Mouse (Mus musculus): ENCODE data around the gene Syap1.
A peak's percentile ranks its signal among the peaks of the same experiment; 100 is the strongest.
"Not testable (repeated sequence)": the region's sequence is repeated elsewhere in the genome, so short reads cannot be mapped to it uniquely, and the experiment has no call there.

Gene Syap1

DNA sequence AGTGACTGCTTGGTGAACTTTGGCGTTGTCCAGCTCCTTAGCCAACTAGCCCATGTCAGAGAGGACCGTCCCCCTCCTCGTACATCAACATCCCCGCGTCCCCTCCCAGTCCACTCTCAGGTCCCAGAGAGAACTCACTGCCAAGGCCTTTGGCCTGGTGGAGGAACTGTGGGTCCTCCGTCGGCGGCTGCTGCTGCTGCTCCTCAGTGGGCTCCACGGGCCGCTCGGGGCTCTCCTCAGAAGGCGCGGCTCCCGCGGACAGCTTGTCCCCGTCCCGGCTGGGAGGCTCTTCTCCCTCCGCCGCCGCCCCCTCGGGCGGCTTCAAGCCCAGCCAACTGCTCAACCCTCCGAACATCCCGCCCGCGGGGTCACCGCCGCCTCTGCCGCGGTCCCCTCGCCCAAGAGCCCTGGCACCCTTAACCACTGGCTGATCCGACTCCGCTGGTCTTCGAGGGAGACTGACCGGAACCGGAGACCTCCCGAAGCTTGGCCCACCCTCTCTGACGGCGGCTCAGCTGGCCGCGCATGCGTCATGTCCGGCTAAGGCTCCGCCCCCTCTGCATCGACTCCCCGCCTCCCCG lies at the start of gene Syap1:
Gene Syap1 (minus strand): TSS at position 517 of the 581 bp plus-strand sequence.
- DNase-seq: peak; percentile 84 to 87

- no peak for DNase-seq
Measured at GRCm38 (mm10) chrX:162931467-162931866, 43.2 kb upstream of the Syap1 start.

- DNase-seq: no peak
Measured at GRCm38 (mm10) chrX:162921487-162922125, 33.4 kb upstream of the Syap1 start.

DNA sequence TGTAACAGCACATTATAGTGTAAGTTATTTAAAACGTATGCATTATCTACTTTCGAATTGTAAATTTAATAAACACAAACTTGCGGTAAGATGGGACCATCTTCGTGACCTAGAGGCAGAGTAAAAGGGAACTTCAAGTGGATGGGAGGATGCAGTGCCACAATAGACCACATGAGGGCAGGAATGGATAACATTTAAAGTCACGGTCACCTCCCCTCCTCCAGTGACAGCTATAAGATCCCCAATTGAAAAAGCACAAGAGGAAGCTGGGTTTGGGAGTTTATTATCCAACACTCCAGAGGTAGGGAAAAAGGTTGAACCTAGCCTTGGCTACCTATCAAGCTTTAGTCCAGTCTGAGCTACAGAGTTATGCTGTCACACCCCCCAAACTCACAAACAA lies 27.4 kb upstream of the Syap1 start:
- peak; percentile 59 to 71 for DNase-seq

GRCm38 (mm10) chrX:162913651-162914050 lies 25.4 kb upstream of the Syap1 start:
- DNase-seq: no peak

- DNase-seq: no peak
Measured at GRCm38 (mm10) chrX:162907554-162907953, 19.3 kb upstream of the Syap1 start.

DNA sequence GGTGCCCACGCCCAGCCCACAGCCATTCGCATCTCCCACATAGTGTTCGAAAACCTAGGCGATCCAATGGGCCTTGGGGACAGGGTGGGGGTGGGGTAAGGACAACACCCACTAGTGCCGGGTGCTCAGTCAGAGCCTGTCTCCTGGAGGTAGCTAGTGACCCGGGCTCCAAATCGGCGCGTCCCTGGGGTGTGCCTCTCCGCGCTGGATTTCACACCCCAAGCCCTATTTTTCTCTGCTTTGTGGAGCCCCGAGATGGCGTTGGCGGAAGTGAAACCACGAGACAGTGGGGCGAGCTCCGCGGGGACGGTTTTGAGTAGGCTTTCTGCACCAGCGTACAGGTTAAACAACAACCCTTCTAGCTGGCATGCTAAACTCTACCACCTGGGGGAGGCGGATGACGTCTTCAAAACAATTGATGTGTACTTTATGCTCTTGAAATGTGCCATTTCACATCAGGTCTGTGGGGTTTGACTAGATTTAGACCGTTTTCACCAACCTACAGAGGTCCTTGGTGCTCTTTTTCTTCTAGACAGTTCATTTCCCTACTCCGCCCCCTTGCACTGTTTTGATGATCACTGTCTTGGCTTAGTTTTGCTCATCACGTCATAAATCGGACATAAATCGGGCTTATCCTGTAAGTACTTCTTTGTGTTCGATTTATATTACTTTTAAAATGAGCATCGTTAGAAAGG lies 13.9 kb upstream of the Syap1 start:
- peak; percentile 83 to 88 for DNase-seq

DNA sequence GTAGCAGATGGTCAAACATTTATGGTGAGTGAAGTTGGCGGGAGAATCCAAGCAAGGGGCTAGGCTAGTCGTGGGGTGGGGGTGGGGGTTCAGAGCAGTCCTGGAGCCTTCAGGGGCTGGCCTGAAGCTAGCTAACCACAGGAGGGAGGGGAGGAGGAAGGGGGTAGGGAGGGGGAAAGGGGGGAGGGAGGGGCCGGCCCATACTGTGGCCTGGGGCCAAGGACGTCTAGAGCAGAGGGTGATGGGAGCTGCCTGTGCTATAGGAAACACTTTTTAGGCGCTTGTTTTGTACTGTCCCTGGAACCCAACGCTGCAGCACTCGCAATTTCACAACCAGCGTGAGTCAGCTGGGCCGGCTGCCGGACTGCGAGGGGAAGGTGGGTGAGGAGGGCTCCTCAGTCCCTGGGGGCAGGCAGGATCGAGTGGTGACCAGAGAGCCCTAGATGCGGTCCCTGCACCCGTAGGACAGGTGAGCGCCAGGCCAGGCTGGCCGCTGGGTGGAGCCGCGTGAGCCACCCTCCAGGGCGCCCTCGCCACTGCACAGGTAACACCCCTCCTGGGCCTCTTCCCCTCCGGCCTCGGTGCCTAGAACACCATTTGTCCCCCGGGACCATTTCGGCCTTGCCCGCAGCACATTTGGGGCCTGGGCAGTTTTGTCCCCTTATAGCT lies 13.3 kb upstream of the Syap1 start:
- peak; percentile 66 to 70 for DNase-seq

DNA sequence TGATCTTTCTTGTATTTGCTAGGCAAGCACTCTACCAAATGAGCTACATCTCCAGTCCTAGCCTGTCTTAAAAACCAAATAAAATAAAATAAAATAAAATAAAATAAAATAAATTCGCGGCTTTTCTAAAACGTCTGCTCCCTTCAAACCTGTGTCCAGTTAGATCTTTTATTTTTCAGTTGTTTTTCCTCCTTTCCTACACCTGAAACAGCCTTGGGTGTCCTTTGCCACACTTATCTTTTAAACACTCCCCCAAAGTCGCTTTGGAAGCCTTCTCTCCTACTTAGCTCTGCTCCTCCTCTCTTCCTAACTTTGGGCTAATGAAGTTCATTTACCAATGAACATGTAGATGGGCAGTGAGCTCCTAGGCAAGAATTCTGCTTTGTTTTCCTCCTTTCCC lies 12.7 kb upstream of the Syap1 start, which contains the start of gene Ctps2:
Gene Ctps2 (plus strand): TSS at position 301 of the 400 bp plus-strand sequence.
- no peak for DNase-seq

DNA sequence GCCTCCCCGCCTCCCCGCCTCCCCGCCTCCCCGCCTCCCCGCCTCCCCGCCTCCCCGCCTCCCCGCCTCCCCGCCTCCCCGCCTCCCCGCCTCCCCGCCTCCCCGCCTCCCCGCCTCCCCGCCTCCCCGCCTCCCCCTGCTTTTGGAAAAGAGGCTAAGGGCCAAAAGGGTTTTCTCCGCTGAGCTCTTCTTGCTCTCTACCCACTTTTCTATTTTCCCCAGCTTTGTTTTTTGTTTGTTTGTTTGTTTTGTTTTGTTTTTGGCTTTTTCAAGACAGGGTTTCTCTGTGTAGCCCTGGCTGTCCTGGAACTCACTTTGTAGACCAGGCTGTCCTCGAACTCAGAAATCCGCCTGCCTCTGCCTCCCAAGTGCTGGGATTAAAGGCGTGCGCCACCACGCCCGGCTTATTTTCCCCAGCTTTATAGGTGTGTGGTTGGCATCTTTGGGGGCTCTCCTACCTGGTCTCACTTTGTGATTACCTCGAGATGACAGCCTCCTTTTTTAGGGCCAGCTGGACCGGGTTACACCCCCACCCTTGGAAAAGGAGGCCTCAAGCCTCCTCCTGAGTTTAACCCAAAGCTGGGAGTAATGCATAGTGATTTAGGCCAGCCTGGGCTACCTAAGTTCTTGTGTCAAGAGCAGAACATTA lies 452 bp upstream of the Syap1 start:
- not testable (repeated sequence) for DNase-seq

DNA sequence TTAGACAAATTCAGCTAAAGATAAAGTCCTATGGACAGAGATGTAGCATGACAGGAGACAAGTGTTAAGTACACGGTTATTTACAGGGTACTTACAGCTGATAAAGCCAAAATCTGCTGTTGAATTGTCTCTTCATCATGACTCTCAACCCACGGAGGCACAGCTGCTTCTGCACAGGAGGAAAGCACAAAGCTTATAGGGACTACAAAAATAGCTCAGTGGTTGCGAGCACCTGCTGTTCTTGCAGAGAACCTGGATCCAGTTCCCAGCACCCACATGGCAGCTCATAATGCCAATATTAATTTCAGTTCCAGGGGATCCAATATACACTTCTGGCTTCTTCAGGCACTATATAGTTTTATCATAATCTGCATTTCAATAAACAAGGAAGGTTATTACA lies 10.0 kb downstream of the Syap1 start:
- DNase-seq: no peak

- DNase-seq: no peak
Measured at GRCm38 (mm10) chrX:162873761-162874160, 14.5 kb downstream of the Syap1 start.

DNA sequence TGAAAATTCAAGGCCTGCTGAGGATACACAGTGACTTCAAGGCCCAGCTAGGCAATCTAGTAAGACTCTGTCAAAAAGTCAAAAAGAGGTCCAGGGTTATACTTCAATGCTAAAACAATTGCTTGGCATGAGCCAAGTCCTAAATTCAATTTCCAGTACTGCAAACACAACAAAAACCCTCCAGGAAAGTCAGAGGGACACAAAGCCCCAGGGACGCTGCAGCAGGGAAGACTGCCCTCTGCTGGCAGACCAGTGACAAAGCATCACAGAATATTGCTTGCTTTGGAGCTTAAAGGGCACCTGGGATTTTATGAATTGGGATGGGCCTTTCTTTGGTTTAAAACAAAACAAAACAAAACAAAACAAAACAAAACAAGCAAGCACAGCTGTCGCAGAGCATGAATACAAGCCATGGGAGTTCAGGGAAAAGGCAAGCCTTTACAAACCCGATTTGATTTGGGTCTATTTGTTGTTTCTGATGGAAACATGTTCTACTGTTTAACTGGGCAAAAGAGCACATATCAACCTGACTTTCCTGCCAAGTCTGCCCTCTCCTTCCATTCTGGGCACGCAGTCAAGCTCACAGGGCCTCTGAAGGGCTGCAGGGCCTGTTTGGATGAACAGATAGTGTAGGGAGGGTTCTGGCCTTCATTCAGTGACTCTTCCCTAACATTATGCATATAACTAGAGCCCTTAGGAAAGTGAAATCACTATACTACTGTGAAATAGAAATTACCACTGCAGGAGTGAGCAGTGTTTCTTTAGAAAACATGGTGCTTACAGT lies 16.3 kb downstream of the Syap1 start:
- peak; percentile 42 to 54 for DNase-seq

DNA sequence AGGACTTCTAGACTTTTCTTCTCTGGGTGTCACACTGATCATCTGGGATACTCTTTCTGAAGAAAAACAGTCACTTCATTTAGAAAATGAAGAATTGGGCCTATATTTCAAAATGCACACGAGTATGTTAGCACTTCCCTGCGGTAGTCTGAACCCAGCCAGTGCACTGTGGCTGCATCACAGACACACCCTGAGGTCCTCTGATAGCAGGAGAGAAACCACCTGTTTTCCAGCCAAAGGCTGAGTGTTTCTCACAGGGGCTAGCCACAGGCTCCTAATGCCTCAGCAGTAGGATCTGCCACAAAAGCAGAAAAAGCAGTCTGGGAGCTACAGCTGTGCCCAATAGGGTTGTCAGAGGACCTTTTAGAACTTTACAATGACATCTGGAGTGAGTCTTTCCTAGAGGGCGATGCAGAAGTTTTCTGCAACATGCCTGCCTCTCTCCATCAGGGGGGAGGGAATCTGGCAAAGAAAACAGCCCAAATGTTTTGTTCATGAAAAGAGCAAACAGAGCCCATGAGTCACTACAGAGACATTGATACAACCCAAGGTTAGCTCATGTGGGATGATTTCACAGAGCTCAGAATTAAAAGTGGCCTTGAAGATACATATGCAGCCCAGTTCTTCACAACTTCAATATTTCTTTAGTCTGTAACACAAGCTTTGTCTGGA lies 19.8 kb downstream of the Syap1 start:
- no peak for DNase-seq

DNA sequence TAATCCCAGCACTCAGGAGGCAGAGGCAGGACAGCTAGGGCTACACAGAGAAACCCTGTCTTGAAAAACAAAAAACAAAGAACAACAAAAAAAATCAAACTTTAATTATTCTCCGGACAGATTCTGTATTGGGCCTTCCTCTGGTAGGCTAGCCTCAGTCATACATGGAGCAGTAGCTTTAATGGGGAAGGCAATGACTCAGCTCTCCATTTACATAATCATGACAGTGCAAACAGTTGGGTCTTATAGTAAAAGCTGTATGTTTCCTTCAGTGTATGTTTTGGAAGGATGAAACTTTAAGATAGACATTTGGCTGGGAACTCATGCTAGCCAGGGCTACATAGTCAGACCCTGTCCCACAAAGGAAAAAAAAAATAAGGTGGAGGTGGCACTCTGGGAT lies 39.6 kb downstream of the Syap1 start:
- DNase-seq: no peak

GRCm38 (mm10) chrX:162845531-162845930 lies 42.7 kb downstream of the Syap1 start:
- DNase-seq: no peak

- no peak for DNase-seq
Measured at GRCm38 (mm10) chrX:162844447-162845100, 43.7 kb downstream of the Syap1 start.

DNA sequence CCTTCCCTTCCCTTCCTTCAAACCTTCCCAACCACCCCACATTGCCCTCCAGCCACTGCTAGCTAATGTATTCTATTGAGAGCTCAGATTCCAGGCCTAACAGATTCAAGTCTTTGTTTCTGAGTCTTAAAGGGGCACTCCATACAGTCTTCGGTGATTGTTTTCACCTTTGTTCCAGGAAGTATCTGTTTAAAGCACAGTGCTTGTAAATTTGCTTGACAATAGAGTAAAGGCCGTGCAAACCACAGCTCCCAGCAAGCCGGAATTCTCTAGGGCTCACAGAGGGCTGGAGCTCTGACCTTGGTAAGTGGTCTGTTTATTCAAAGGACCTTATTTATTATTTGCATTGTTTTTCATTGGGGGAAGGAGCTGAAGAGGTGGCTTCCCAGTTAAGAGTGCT lies 56.1 kb downstream of the Syap1 start:
- DNase-seq: no peak

DNA sequence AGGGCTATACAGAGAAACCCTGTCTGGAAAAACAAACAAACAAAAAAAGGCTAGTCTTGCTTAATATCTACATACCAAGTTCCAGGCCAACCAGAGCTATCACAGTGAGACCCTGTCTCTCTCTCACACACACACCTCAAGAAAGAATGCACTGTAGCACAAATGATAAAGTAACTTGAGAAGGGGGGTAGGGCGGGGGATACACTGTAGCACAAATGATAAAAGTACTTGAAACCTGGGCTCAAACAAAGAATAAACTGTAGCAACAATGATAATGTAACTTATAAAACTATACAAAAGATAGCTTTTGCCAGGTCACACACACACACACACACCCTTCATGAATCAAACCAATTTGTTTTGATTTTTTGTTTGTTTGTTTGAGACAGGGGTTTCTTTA lies 56.7 kb downstream of the Syap1 start:
- DNase-seq: no peak

- DNase-seq: no peak
Measured at GRCm38 (mm10) chrX:162831036-162831435, 57.2 kb downstream of the Syap1 start.

DNA sequence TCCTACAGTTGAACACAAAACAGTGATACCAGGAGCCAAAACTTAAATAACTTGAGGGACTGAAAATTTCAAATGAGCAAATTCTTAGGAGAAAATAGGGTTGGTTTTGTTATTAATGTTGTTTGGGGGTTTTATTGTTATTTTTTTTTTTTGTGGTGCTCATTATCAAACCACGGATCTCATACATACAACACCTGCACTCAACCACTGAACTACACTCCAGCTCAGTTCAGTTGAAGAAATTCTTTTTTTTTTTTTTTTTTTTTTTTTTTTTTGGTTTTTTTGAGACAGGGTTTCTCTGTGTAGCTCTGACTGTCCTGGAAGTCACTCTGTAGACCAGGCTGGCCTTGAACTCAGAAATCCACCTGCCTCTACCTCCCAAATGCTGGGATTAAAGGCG lies 57.9 kb downstream of the Syap1 start:
- DNase-seq: not testable (repeated sequence)

Measured in B cell, adult 2 months (primary cell).